Mouse (Mus musculus): ENCODE data around the gene Msrb3. TPM values are rescaled to one million over a fixed set of nuclear protein-coding genes. Genes with fewer than 3 reads are reported as not detected.
A peak's percentile ranks its signal among the peaks of the same experiment; 100 is the strongest.

Gene Msrb3
- polyA plus RNA-seq, 1 experiment from 2014 or later = 0.50 TPM

- no peaks in the 10 kb centered on the region for H3K27me3 ChIP-seq (ENCODE audit: control insufficient read depth, insufficient read depth, low read length)
- H3K27ac ChIP-seq (ENCODE audit: low read depth, low read length) = no peak overlapping the region
- no peak for ATAC-seq (ENCODE audit: low read depth)
- no peaks in the 10 kb centered on the region for H3K36me3 ChIP-seq (ENCODE audit: control insufficient read depth, insufficient read depth, low read length)
- no peaks in the 10 kb centered on the region for H3K4me1 ChIP-seq (ENCODE audit: control insufficient read depth, insufficient read depth, low read length)
- WGBS = 74% methylated on average over 8 of the region's 8 CpGs
- no peak overlapping the region for H3K4me3 ChIP-seq (ENCODE audit: low read depth, low read length)
- no peak overlapping the region for H3K4me2 ChIP-seq (ENCODE audit: low read depth, low read length)
- no peaks in the 10 kb centered on the region for H3K9me3 ChIP-seq (ENCODE audit: control insufficient read depth, low read length)
- H3K9ac ChIP-seq (replicated peaks; ENCODE audit: low read depth, low read length) = no peak overlapping the region
Measured at GRCm38 (mm10) chr10:120873646-120874201, 25.2 kb downstream of the Msrb3 start.

- peak overlapping the region; percentile 42 for H3K4me2 ChIP-seq (ENCODE audit: low read depth, low read length)
- no peaks in the 10 kb centered on the region for H3K36me3 ChIP-seq (ENCODE audit: control insufficient read depth, insufficient read depth, low read length)
- no peaks in the 10 kb centered on the region for H3K9me3 ChIP-seq (ENCODE audit: control insufficient read depth, low read length)
- peak; percentile 81 for ATAC-seq (ENCODE audit: low read depth)
- H3K9ac ChIP-seq (replicated peaks; ENCODE audit: low read depth, low read length) = peak overlapping the region; percentile 2; the same call in 1 of the 2 replicates
- no peaks in the 10 kb centered on the region for H3K27me3 ChIP-seq (ENCODE audit: control insufficient read depth, insufficient read depth, low read length)
- H3K4me1 ChIP-seq (ENCODE audit: control insufficient read depth, insufficient read depth, low read length) = no peaks in the 10 kb centered on the region
- 3% methylated on average over 13 of the region's 13 CpGs for WGBS
- H3K4me3 ChIP-seq (ENCODE audit: low read depth, low read length) = peak overlapping the region; percentile 12
- H3K27ac ChIP-seq (ENCODE audit: low read depth, low read length) = peak overlapping the region; percentile 8; the same call in 1 of the 2 replicates
Measured at GRCm38 (mm10) chr10:120872483-120872862, 26.4 kb downstream of the Msrb3 start.

- Histone ChIP-seq H3K27me3 (ENCODE audit: control insufficient read depth, insufficient read depth, low read length) (no peaks in the 10 kb centered on the region), H3K4me3 (ENCODE audit: low read depth, low read length) (peak overlapping the region; percentile 12), H3K9ac (replicated peaks; ENCODE audit: low read depth, low read length) (peak overlapping the region; percentile 2; the same call in 1 of the 2 replicates), H3K4me2 (ENCODE audit: low read depth, low read length) (peak overlapping the region; percentile 42), H3K27ac (ENCODE audit: low read depth, low read length) (peak overlapping the region; percentile 8; the same call in 1 of the 2 replicates), H3K9me3 (ENCODE audit: control insufficient read depth, low read length) (no peaks in the 10 kb centered on the region), H3K36me3 (ENCODE audit: control insufficient read depth, insufficient read depth, low read length) (no peaks in the 10 kb centered on the region), H3K4me1 (ENCODE audit: control insufficient read depth, insufficient read depth, low read length) (no peaks in the 10 kb centered on the region)
- 0 out of 2 replicates have a peak, but pooled peaks have one; percentile 16 for ATAC-seq (ENCODE audit: low read depth)
- 52% methylated on average over 22 of the region's 22 CpGs for WGBS
Measured at GRCm38 (mm10) chr10:120871630-120872482, 27.0 kb downstream of the Msrb3 start.

DNA sequence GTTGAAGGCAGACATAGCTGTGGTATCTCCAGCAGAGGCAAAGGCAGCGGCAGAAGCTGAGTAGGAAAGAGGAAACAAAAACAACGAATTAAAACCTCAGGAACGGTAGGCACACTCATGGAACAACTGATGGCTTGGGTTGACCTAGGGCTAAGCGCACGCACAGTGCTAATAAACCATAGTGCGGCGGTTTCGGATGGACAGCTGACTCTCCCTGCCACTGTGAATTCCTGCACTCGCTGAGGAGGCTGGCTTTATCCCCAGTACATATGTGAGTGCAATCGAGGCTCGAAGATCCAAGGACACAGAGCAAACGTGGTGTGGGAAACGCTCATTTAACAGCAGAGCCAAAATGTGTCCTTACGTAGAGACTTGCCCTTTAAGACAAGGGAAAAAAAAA lies 27.8 kb downstream of the Msrb3 start:
- H3K36me3 ChIP-seq (ENCODE audit: control insufficient read depth, insufficient read depth, low read length) = no peaks in the 10 kb centered on the region
- no peak for ATAC-seq (ENCODE audit: low read depth)
- WGBS = 80% methylated on average over 14 of the region's 14 CpGs
- no peaks in the 10 kb centered on the region for H3K9me3 ChIP-seq (ENCODE audit: control insufficient read depth, low read length)
- H3K27me3 ChIP-seq (ENCODE audit: control insufficient read depth, insufficient read depth, low read length) = no peaks in the 10 kb centered on the region
- H3K9ac ChIP-seq (replicated peaks; ENCODE audit: low read depth, low read length) = no peak overlapping the region
- no peak overlapping the region for H3K4me3 ChIP-seq (ENCODE audit: low read depth, low read length)
- no peak overlapping the region for H3K27ac ChIP-seq (ENCODE audit: low read depth, low read length)
- no peaks in the 10 kb centered on the region for H3K4me1 ChIP-seq (ENCODE audit: control insufficient read depth, insufficient read depth, low read length)
- H3K4me2 ChIP-seq (ENCODE audit: low read depth, low read length) = no peak overlapping the region

DNA sequence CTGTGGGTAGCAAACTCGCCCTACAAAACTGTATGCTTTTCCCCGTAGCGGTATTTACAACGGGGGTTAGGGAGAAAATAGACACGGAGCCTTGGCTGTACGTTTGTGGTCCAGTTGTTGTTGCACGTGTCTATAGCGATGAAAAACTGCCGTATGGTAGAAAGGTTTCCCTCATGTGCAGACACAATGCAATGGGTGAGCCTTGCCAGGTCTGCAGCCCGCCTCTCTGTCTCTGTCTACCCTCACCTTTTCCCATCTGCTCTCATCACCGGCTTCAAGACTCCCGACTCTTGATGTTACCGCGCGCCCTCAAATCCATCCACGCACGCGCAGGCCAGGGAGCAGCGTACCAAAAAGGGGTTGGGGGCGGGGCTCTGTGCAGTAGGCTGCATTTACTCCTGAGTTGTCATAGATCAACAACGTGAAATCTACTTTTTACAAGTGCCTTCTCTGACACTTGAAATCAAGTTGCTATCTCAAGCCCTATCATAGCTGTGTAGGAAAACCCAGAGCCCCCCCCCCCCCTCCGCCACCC lies 29.6 kb downstream of the Msrb3 start:
- H3K27ac ChIP-seq (ENCODE audit: low read depth, low read length) = no peak overlapping the region
- ATAC-seq (ENCODE audit: low read depth) = no peak
- H3K4me3 ChIP-seq (ENCODE audit: low read depth, low read length) = no peak overlapping the region
- no peaks in the 10 kb centered on the region for H3K27me3 ChIP-seq (ENCODE audit: control insufficient read depth, insufficient read depth, low read length)
- H3K4me1 ChIP-seq (ENCODE audit: control insufficient read depth, insufficient read depth, low read length) = no peaks in the 10 kb centered on the region
- no peak overlapping the region for H3K9ac ChIP-seq (replicated peaks; ENCODE audit: low read depth, low read length)
- WGBS = 89% methylated on average over 22 of the region's 22 CpGs
- H3K9me3 ChIP-seq (ENCODE audit: control insufficient read depth, low read length) = no peaks in the 10 kb centered on the region
- no peak overlapping the region for H3K4me2 ChIP-seq (ENCODE audit: low read depth, low read length)
- H3K36me3 ChIP-seq (ENCODE audit: control insufficient read depth, insufficient read depth, low read length) = no peaks in the 10 kb centered on the region

- no peak for ATAC-seq (ENCODE audit: low read depth)
- Histone ChIP-seq H3K27me3 (ENCODE audit: control insufficient read depth, insufficient read depth, low read length) (no peaks in the 10 kb centered on the region), H3K4me1 (ENCODE audit: control insufficient read depth, insufficient read depth, low read length) (no peaks in the 10 kb centered on the region), H3K4me2 (ENCODE audit: low read depth, low read length) (no peak overlapping the region), H3K27ac (ENCODE audit: low read depth, low read length) (no peak overlapping the region), H3K9ac (replicated peaks; ENCODE audit: low read depth, low read length) (no peak overlapping the region), H3K9me3 (ENCODE audit: control insufficient read depth, low read length) (no peaks in the 10 kb centered on the region), H3K36me3 (ENCODE audit: control insufficient read depth, insufficient read depth, low read length) (no peaks in the 10 kb centered on the region), H3K4me3 (ENCODE audit: low read depth, low read length) (no peak overlapping the region)
- WGBS = 32% methylated on average over 9 of the region's 9 CpGs
Measured at GRCm38 (mm10) chr10:120864446-120864845, 34.5 kb downstream of the Msrb3 start.

- Histone ChIP-seq H3K27me3 (ENCODE audit: control insufficient read depth, insufficient read depth, low read length) (no peaks in the 10 kb centered on the region), H3K4me3 (ENCODE audit: low read depth, low read length) (no peak overlapping the region), H3K27ac (ENCODE audit: low read depth, low read length) (no peak overlapping the region), H3K4me1 (ENCODE audit: control insufficient read depth, insufficient read depth, low read length) (no peaks in the 10 kb centered on the region), H3K9ac (replicated peaks; ENCODE audit: low read depth, low read length) (no peak overlapping the region), H3K36me3 (ENCODE audit: control insufficient read depth, insufficient read depth, low read length) (no peaks in the 10 kb centered on the region), H3K4me2 (ENCODE audit: low read depth, low read length) (no peak overlapping the region), H3K9me3 (ENCODE audit: control insufficient read depth, low read length) (no peaks in the 10 kb centered on the region)
- 93% methylated on average over 12 of the region's 12 CpGs for WGBS
- ATAC-seq (ENCODE audit: low read depth) = no peak
Measured at GRCm38 (mm10) chr10:120861674-120862073, 37.2 kb downstream of the Msrb3 start.

- Histone ChIP-seq H3K27me3 (ENCODE audit: control insufficient read depth, insufficient read depth, low read length) (no peaks in the 10 kb centered on the region), H3K4me1 (ENCODE audit: control insufficient read depth, insufficient read depth, low read length) (no peaks in the 10 kb centered on the region), H3K9ac (replicated peaks; ENCODE audit: low read depth, low read length) (no peak overlapping the region), H3K4me3 (ENCODE audit: low read depth, low read length) (no peak overlapping the region), H3K4me2 (ENCODE audit: low read depth, low read length) (no peak overlapping the region), H3K9me3 (ENCODE audit: control insufficient read depth, low read length) (no peaks in the 10 kb centered on the region), H3K27ac (ENCODE audit: low read depth, low read length) (no peak overlapping the region), H3K36me3 (ENCODE audit: control insufficient read depth, insufficient read depth, low read length) (no peaks in the 10 kb centered on the region)
- 83% methylated on average over 3 of the region's 3 CpGs for WGBS
- no peak for ATAC-seq (ENCODE audit: low read depth)
Measured at GRCm38 (mm10) chr10:120861194-120861593, 37.7 kb downstream of the Msrb3 start.

DNA sequence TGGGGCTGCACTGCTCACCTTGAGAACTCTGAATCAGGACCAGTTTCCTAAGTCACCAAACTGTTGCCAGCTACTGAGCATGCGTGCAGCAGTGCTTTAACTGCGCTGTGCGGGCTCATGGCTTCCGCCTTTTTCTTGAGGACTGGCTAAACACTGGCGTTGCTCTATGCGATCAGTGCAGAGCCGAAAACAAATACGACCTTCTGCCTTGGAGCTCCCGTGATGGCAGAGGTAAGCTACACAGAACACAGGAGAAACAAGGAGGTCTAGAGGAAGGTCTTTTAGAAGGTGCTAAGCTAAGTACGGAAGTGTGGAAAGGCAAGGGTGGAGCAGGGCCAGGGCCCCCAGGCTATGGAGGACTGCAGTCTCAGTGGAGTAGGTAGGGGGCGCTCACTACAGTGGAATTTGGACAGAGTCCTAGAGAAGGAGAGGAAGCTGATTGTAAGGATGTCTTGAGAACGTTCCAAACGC lies 41.3 kb downstream of the Msrb3 start:
- peak; percentile 51; the same call in 1 of the 2 replicates for ATAC-seq (ENCODE audit: low read depth)
- H3K36me3 ChIP-seq (ENCODE audit: control insufficient read depth, insufficient read depth, low read length) = no peaks in the 10 kb centered on the region
- no peaks in the 10 kb centered on the region for H3K9me3 ChIP-seq (ENCODE audit: control insufficient read depth, low read length)
- H3K27me3 ChIP-seq (ENCODE audit: control insufficient read depth, insufficient read depth, low read length) = no peaks in the 10 kb centered on the region
- no peak overlapping the region for H3K4me3 ChIP-seq (ENCODE audit: low read depth, low read length)
- no peak overlapping the region for H3K4me2 ChIP-seq (ENCODE audit: low read depth, low read length)
- H3K9ac ChIP-seq (replicated peaks; ENCODE audit: low read depth, low read length) = no peak overlapping the region
- no peak overlapping the region for H3K27ac ChIP-seq (ENCODE audit: low read depth, low read length)
- no peaks in the 10 kb centered on the region for H3K4me1 ChIP-seq (ENCODE audit: control insufficient read depth, insufficient read depth, low read length)
- WGBS = 41% methylated on average over 13 of the region's 13 CpGs

All from neural tube, embryonic 14.5 days (tissue).